Mouse (Mus musculus): Measurements from ENCODE around the gene Dimt1. TPM values are rescaled to one million over a fixed set of nuclear protein-coding genes. Genes with fewer than 3 reads are reported as not detected.
A peak's percentile ranks its signal among the peaks of the same experiment; 100 is the strongest.

The Dimt1 gene
- polyA plus RNA-seq, 1 experiment from 2014 or later: 46.2 TPM

DNA sequence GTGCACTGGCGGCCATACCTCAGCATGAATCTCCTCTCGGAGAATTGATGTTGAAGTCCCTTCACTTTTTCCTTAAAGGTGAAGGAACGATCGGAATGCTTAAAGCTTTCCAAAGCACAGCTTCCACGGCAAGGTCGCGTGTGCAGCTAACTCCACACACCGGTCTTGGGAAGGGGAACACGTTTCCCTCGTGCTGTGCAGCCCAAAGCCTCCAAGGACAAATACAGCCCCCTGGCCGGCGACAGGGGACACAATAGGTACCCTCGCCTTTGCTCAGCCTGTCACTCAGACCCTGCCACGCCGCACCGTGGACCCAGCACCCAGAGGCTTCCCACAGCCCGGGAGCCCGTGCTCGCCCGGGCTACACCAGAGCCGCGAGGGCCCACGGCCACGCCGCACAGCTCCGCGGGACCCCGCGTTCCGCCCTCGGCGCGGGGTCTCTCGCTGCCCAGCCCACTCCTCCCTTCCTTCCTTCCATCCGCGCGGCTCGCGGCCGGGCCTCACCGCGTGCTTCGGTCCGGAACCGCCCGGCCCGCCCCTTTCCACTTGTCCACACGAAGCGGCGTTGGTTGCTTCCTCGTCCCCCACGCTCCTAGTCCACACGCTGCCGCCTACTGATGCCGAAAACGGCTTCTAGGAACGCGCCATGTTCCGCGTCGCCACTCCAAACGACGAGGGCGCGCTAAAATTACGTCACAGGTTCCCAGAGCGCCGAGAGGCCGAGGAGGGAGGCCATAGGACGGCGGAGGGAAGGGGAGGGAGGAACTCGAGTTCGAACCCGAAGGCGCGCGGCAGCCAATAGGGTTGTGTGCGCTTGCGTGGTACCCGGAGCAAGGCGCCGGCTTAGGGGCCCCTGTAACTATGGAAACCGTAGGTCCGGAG, 10.4 kb upstream of the Dimt1 start, which contains the start of gene Ipo11:
TSS of gene Ipo11 (minus strand) at position 703 of the 882 bp plus-strand sequence.
- Histone ChIP-seq H3K4me2 (peak within 1 kb of the TSS; percentile 69), H3K27ac (peak within 1 kb of the TSS; percentile 86), H3K27me3 (no peaks in the 10 kb centered on the region), H3K4me1 (no peaks in the 10 kb centered on the region; the same call in 1 of the 2 replicates), H3K4me3 (peak within 1 kb of the TSS; percentile 100), H3K9ac (peak within 1 kb of the TSS; percentile 89), H3K36me3 (no peaks in the 10 kb centered on the region), H3K9me3 (no peaks in the 10 kb centered on the region)
- WGBS: under 1% methylated on average over 84 of the region's 84 CpGs
- ATAC-seq (ENCODE audit: insufficient number of reproducible peaks, low FRiP score, low TSS enrichment, low read depth): peak; percentile 94

DNA sequence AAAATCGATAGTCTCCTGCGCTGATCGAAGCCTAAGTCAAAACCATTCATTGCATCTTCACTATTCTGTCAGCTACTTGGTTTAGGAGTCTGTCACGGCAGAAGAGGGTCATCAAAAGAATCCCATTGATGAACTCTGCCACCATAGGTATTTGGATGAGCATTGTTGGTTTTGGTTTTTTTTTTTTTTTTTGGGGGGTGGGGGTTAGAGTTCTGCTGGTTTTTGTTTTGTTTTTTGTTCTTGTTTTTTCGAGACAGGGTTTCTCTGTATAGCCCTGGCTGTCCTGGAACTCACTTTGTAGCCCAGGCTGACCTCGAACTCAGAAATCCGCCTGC, 9.8 kb upstream of the Dimt1 start:
- Histone ChIP-seq H3K9ac (0 out of 2 replicates have a peak overlapping the region, but pooled peaks have one; percentile 89), H3K9me3 (no peaks in the 10 kb centered on the region), H3K27me3 (no peaks in the 10 kb centered on the region), H3K36me3 (no peaks in the 10 kb centered on the region), H3K4me2 (peak overlapping the region; percentile 69), H3K4me3 (peak overlapping the region; percentile 100), H3K27ac (no peak overlapping the region), H3K4me1 (no peaks in the 10 kb centered on the region; the same call in 1 of the 2 replicates)
- no peak for ATAC-seq (ENCODE audit: insufficient number of reproducible peaks, low FRiP score, low TSS enrichment, low read depth)
- WGBS: 28% methylated on average over 7 of the region's 7 CpGs

DNA sequence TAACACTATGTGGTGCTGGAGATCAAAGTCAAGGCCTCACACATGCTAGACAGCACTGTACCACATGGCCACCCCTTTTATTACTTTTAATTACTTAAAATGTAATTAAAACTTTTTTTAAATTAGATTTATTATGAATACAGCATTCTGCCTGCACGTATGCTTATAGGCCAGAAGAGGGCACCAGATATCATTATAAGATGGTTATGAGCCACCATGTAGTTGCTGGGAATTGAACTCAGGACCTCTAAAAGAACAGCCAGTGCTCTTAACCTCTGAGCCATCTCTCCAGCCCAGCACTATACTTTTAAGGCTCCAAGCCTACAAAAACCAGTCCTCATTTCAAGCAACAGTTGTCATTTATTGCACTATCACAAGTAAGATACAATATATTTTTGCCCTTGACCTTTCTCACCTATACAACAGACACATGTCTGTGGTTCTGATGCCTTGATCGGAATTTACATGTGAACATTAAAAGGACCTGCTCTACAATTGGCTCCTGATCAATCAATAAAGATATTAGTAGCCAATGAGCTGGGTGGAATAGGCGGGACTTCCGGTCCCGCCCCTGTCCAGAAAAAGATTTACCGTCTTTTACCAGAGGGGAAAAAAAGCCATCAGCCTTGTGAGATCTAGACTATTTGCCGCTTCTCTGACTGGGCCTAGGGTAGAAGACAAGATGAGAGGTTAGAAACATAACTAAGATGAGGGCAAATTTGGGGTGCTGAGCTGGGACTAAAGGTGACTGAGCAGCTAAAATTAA, 5.5 kb upstream of the Dimt1 start:
- Histone ChIP-seq H3K27ac (no peak overlapping the region), H3K36me3 (no peaks in the 10 kb centered on the region), H3K4me1 (no peaks in the 10 kb centered on the region), H3K4me3 (no peak overlapping the region), H3K4me2 (no peak overlapping the region), H3K9ac (no peak overlapping the region), H3K9me3 (no peaks in the 10 kb centered on the region), H3K27me3 (no peaks in the 10 kb centered on the region)
- 29% methylated on average over 7 of the region's 7 CpGs for WGBS
- ATAC-seq (ENCODE audit: insufficient number of reproducible peaks, low FRiP score, low TSS enrichment, low read depth): no peak

DNA sequence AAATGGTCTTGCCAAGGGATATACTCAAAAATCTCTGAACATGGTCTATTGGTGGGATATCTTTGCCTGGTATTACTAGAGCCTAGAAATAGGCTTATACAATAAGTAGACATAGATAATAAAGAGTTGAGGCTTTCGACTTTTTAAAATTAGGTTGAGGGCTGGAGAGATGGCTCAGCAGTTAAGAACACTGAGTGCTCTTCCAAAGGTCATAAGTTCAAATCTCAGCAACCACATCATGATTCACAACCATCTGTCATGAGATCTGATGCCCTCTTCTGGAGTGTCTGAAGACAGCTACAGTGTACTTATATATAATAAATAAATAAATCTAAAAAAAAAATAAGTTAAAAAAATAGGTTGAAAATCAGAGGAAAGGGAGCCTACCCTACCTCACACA, 4.2 kb upstream of the Dimt1 start:
- Histone ChIP-seq H3K36me3 (no peaks in the 10 kb centered on the region), H3K9me3 (no peaks in the 10 kb centered on the region), H3K4me1 (peaks cover 2% of the 10 kb centered on the region; the same call in 1 of the 2 replicates), H3K4me3 (no peak overlapping the region), H3K4me2 (no peak overlapping the region), H3K27ac (no peak overlapping the region), H3K27me3 (no peaks in the 10 kb centered on the region), H3K9ac (no peak overlapping the region)
- ATAC-seq (ENCODE audit: insufficient number of reproducible peaks, low FRiP score, low TSS enrichment, low read depth): no peak
- WGBS: 94% methylated on average over 1 of the region's 1 CpGs

DNA sequence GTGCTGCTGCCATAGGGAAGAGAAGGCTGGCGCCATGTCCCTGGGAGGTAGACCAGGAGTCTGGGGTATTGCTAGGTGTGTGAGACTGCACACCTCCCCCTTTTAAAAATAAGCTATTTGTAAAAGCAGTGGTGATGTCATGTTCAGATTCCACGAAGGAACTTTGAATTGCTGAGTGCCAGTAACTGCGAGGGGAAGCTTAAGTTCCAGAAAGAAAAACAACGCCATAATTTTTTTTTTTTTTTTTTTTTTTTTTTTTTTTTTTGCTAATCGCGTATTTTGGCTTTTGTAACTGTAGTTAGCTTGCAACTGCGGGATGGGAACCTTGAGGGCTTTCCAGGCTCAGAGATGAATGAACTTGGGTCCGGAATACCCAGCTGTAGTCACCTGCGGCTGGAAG, 1.4 kb upstream of the Dimt1 start:
- 84% methylated on average over 9 of the region's 9 CpGs for WGBS

DNA sequence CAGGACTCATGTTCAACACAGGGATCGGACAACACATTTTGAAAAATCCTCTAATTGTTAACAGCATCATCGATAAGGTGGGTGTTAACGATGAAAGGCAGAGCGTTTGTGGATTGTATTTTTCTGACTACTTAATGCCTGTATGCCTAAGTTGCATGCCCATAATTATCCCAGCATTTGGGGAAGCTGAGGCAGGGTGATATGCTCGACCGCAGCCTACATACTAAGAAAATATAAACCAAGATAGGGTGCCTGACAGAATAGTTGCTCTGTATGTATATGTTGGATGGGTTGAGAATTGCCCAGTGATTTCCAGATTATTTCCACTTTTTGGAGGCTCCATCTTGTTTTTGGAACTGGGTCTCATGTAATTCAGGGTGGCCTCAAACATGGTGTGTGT, 656 bp downstream of the Dimt1 start:
- peak overlapping the region; percentile 90; the same call in 1 of the 2 replicates for H3K27ac ChIP-seq
- 5% methylated on average over 6 of the region's 6 CpGs for WGBS

More for the DNA sequence above, 1.4 kb upstream of the Dimt1 start:
- H3K27me3 ChIP-seq: no peaks in the 10 kb centered on the region
- peaks cover 11% of the 10 kb centered on the region for H3K4me1 ChIP-seq
- peaks cover 9% of the 10 kb centered on the region for H3K36me3 ChIP-seq
- H3K9me3 ChIP-seq: no peaks in the 10 kb centered on the region
- H3K27ac ChIP-seq: no peak overlapping the region
- no peak overlapping the region for H3K4me2 ChIP-seq
- H3K4me3 ChIP-seq: no peak overlapping the region
- ATAC-seq (ENCODE audit: insufficient number of reproducible peaks, low FRiP score, low TSS enrichment, low read depth): no peak
- H3K9ac ChIP-seq: no peak overlapping the region

DNA sequence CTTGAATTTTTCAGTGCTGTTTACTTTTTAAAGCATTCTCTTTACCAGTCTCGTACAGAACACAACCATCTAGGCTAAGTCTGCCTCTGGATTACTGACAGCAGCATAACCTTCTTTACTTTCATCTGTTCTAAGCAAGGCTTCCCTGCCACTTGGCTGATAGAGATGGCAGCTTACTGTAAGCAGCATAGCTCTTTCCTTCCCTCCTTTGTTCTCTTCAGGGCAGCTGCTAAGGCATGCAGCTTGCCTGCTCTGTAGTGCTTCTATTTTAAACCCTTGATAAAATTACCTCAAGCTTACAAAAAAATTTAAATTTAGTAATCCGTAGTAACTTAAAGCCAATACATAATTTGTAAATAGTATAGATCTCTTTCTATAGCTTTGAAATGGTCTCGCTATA, 8.0 kb downstream of the Dimt1 start:
- Histone ChIP-seq H3K9me3 (no peaks in the 10 kb centered on the region), H3K9ac (no peak overlapping the region), H3K27me3 (no peaks in the 10 kb centered on the region), H3K4me1 (no peaks in the 10 kb centered on the region), H3K4me2 (no peak overlapping the region), H3K36me3 (peaks cover 59% of the 10 kb centered on the region), H3K27ac (no peak overlapping the region), H3K4me3 (no peak overlapping the region)
- WGBS: 88% methylated on average over 3 of the region's 3 CpGs
- no peak for ATAC-seq (ENCODE audit: insufficient number of reproducible peaks, low FRiP score, low TSS enrichment, low read depth)

More for the DNA sequence above, 656 bp downstream of the Dimt1 start:
- Histone ChIP-seq H3K9ac (peak overlapping the region; percentile 93), H3K4me1 (peaks cover 11% of the 10 kb centered on the region), H3K4me2 (peak overlapping the region; percentile 52), H3K36me3 (peaks cover 21% of the 10 kb centered on the region), H3K9me3 (no peaks in the 10 kb centered on the region), H3K4me3 (peak overlapping the region; percentile 70), H3K27me3 (no peaks in the 10 kb centered on the region)
- no peak for ATAC-seq (ENCODE audit: insufficient number of reproducible peaks, low FRiP score, low TSS enrichment, low read depth)

DNA sequence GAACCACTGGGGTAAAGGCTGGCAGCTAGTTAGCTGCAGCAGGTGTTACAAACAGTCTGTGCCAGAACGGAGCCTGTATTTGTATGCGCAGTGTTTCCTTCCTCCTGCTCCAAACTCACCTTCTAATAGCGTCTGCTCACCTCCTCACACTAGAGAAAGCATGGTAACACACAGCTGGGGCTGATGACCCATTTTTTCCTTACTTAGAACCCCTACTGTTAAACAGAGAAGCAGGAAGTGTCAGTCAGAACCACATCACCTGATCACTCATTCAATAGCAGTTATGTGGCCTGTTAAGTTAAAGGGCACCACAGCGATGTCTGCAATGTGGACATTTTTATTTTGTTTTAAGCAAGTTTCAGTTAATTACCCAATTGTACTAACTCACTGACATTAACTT, 10.6 kb downstream of the Dimt1 start:
- H3K4me2 ChIP-seq: no peak overlapping the region
- no peaks in the 10 kb centered on the region for H3K4me1 ChIP-seq
- H3K4me3 ChIP-seq: no peak overlapping the region
- H3K27me3 ChIP-seq: no peaks in the 10 kb centered on the region
- no peak for ATAC-seq (ENCODE audit: insufficient number of reproducible peaks, low FRiP score, low TSS enrichment, low read depth)
- 82% methylated on average over 4 of the region's 4 CpGs for WGBS
- H3K36me3 ChIP-seq: peaks cover 52% of the 10 kb centered on the region
- H3K9ac ChIP-seq: no peak overlapping the region
- H3K9me3 ChIP-seq: no peaks in the 10 kb centered on the region
- H3K27ac ChIP-seq: no peak overlapping the region

DNA sequence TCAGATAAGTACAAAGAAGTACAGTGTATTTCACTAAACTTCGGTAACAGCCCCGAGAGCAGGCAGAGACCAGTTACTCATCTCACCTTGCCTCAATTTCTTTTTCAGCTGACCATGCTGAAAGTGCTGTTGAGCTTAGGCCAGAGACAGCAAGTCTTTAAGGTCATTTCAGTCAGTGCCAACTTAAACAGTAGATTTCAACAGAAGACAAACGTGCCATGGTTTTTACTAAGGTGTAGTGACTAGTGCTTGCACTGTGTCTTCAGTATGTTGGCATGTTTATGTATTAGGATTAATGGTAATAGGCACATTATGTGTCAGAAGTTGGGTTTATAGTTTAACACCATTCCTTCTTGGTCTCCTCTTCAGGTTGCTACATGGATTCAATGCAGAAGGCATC, 11.4 kb downstream of the Dimt1 start:
- H3K27me3 ChIP-seq: no peaks in the 10 kb centered on the region
- H3K9ac ChIP-seq: no peak overlapping the region
- H3K36me3 ChIP-seq: peaks cover 49% of the 10 kb centered on the region
- no peaks in the 10 kb centered on the region for H3K9me3 ChIP-seq
- H3K27ac ChIP-seq: no peak overlapping the region
- no peak for ATAC-seq (ENCODE audit: insufficient number of reproducible peaks, low FRiP score, low TSS enrichment, low read depth)
- no peak overlapping the region for H3K4me3 ChIP-seq
- H3K4me1 ChIP-seq: no peaks in the 10 kb centered on the region
- no peak overlapping the region for H3K4me2 ChIP-seq
- WGBS: 78% methylated on average over 3 of the region's 3 CpGs

DNA sequence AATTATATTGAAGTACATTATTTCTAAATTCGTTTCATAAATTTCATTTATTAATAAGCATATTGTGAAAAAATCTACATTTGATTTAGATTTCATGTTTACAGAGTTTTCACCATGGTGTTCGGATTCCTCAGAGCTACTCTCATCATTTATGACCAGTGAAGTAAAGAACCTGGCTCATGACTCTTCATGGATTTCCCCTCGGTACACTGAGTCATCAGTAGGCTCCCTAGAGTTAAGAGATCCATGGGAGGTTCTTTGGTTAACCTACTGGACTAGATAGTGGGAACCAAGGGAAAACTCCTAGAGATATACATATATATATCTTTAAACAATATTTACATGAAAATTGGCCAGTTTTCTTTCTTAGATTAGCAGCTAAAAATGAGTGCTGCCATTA, 13.6 kb downstream of the Dimt1 start:
- H3K4me1 ChIP-seq: no peaks in the 10 kb centered on the region
- H3K9ac ChIP-seq: no peak overlapping the region
- no peak for ATAC-seq (ENCODE audit: insufficient number of reproducible peaks, low FRiP score, low TSS enrichment, low read depth)
- H3K27me3 ChIP-seq: no peaks in the 10 kb centered on the region
- no peak overlapping the region for H3K27ac ChIP-seq
- H3K4me2 ChIP-seq: no peak overlapping the region
- H3K36me3 ChIP-seq: peaks cover 46% of the 10 kb centered on the region
- H3K4me3 ChIP-seq: no peak overlapping the region
- no peaks in the 10 kb centered on the region for H3K9me3 ChIP-seq
- WGBS: 88% methylated on average over 3 of the region's 3 CpGs

DNA sequence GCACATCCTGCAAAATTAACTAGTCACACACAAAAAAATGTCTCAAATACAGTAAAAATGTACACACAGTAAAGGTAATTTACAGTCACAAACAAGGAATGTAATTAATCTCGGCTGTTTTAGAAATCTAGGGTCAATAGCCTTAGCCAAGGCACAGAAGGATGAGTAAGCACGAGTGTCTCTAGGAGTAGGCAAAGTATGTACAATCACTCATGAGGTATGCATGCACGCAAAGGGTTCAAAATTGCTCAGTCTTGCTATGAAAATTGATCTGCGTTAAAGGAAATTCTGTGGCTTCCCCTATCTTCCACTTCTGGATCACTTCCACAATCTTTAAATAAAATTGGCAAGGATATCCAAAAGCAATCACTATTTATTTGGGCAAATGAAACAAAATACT, 14.6 kb downstream of the Dimt1 start:
- H3K4me2 ChIP-seq: no peak overlapping the region
- no peaks in the 10 kb centered on the region for H3K27me3 ChIP-seq
- 86% methylated on average over 4 of the region's 4 CpGs for WGBS
- ATAC-seq (ENCODE audit: insufficient number of reproducible peaks, low FRiP score, low TSS enrichment, low read depth): no peak
- H3K4me1 ChIP-seq: no peaks in the 10 kb centered on the region
- no peak overlapping the region for H3K9ac ChIP-seq
- H3K27ac ChIP-seq: no peak overlapping the region
- no peaks in the 10 kb centered on the region for H3K9me3 ChIP-seq
- H3K4me3 ChIP-seq: no peak overlapping the region
- peaks cover 39% of the 10 kb centered on the region for H3K36me3 ChIP-seq

DNA sequence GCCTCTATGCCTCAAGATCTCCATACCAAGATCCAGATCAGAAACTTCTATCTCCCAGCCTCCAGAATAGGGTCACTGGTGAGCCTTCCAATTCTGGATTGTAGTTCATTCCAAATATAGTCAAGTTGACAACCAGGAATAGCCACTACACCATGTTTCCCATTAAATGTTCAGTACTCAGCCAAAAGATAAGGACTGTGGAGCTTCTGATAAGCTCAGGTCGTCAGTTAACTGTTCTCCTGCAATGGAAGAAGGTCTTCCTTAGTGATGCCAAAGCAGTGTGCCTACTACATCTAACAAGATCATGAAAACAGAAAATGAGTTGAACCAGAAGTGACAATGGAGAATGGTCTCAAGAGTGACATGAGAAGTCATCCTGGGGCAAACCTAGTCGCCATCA, 50.0 kb downstream of the Dimt1 start:
- H3K9ac ChIP-seq: no peak overlapping the region
- no peak overlapping the region for H3K27ac ChIP-seq
- no peaks in the 10 kb centered on the region for H3K4me1 ChIP-seq
- H3K36me3 ChIP-seq: peaks cover 8% of the 10 kb centered on the region
- ATAC-seq (ENCODE audit: insufficient number of reproducible peaks, low FRiP score, low TSS enrichment, low read depth): no peak
- H3K27me3 ChIP-seq: no peaks in the 10 kb centered on the region
- 90% methylated on average over 2 of the region's 2 CpGs for WGBS
- no peak overlapping the region for H3K4me2 ChIP-seq
- H3K9me3 ChIP-seq: no peaks in the 10 kb centered on the region
- no peak overlapping the region for H3K4me3 ChIP-seq
